18 mouse cellular contexts compared by ENCODE assay signal in genomic region chr4:125318293-125318692, GRCm38 (mm10).
DNase-seq lines count a peak whose midpoint lies in the region; ATAC-seq and TF ChIP-seq lines count a peak whose summit lies in the region.
"Had no signal": no experiment of that assay in that cellular context is flagged by ENCODE, and none has a peak within 500 bp of the region (broad histone marks: within the 10 kb centered on the region; RNA-seq: fewer than 3 reads in every experiment).

No protein-coding gene starts in this region.

- WGBS in forebrain, embryonic 12.5 days: 46% methylated on average over 8 of the region's 8 CpGs
- WGBS in forebrain, embryonic 10.5 days: 57% methylated on average over 8 of the region's 8 CpGs
- 51% methylated on average over 8 of the region's 8 CpGs for WGBS in forebrain, embryonic 14.5 days

- H3K27me3 ChIP-seq in forebrain, embryonic 12.5 days: peaks cover 60% of the 10 kb centered on the region
- H3K27me3 ChIP-seq in forebrain, embryonic 10.5 days (ENCODE audit: poor library complexity, severe bottlenecking): peaks cover 74% of the 10 kb centered on the region
- H3K27me3 ChIP-seq in forebrain, embryonic 14.5 days (replicated peaks; ENCODE audit: control insufficient read depth, insufficient read depth, low read length): no peaks in the 10 kb centered on the region; the same call in none of the 2 replicates
- H3K27me3 ChIP-seq: hindbrain, embryonic 15.5 days had no signal

- no peak for DNase-seq in forebrain, embryonic 10.5 days (ENCODE audit: extremely low spot score, low spot score)
- DNase-seq in left cerebral cortex, adult 2 months (ENCODE audit: extremely low spot score in 1 of 2, low spot score in 2 of 2): no peak
- DNase-seq in left cerebral cortex, postnatal 36 days (ENCODE audit: low spot score in 2 of 2): no peak
- no peak for DNase-seq in forebrain, embryonic 14.5 days (ENCODE audit: low spot score)
- DNase-seq in thymus, postnatal 36 days: no peak
- DNase-seq in embryo, embryonic 10 days (ENCODE audit: low spot score): no peak
- DNase-seq: adrenal gland, postnatal 14 days; cerebellum, adult 2 months; embryo, embryonic 11 days; gastrocnemius, adult 2 months; gastrocnemius, postnatal 36 days; heart, postnatal 36 days had no signal

- H3K36me3 ChIP-seq in forebrain, embryonic 12.5 days (replicated peaks): no peaks in the 10 kb centered on the region
- no peaks in the 10 kb centered on the region for H3K36me3 ChIP-seq in forebrain, embryonic 10.5 days (replicated peaks)
- H3K36me3 ChIP-seq in forebrain, embryonic 14.5 days (ENCODE audit: control insufficient read depth, insufficient read depth, low read length): no peaks in the 10 kb centered on the region
- H3K36me3 ChIP-seq: embryonic facial prominence, embryonic 15.5 days; heart, embryonic 13.5 days; hindbrain, embryonic 15.5 days had no signal

- no peak for TF ChIP-seq CTCF in left cerebral cortex, adult 2 months (IDR thresholded peaks at IDR 0.05)

- no peak overlapping the region for H3K4me3 ChIP-seq in forebrain, embryonic 12.5 days (replicated peaks)
- H3K4me3 ChIP-seq in forebrain, embryonic 10.5 days: no peak overlapping the region
- no peak overlapping the region for H3K4me3 ChIP-seq in left cerebral cortex, adult 2 months
- no peak overlapping the region for H3K4me3 ChIP-seq in forebrain, embryonic 14.5 days (ENCODE audit: low read depth, low read length)
- H3K4me3 ChIP-seq: embryonic facial prominence, embryonic 15.5 days; erythroblast, embryonic 14.5 days; gastrocnemius, adult 2 months; heart, embryonic 13.5 days; hindbrain, embryonic 15.5 days had no signal

- H3K4me2 ChIP-seq in forebrain, embryonic 12.5 days: no peak overlapping the region
- H3K4me2 ChIP-seq in forebrain, embryonic 14.5 days (ENCODE audit: low read length): no peak overlapping the region
- H3K4me2 ChIP-seq: embryonic facial prominence, embryonic 15.5 days; heart, embryonic 13.5 days; hindbrain, embryonic 15.5 days had no signal

- no peak overlapping the region for H3K9ac ChIP-seq in forebrain, embryonic 12.5 days
- H3K9ac ChIP-seq in forebrain, embryonic 14.5 days (ENCODE audit: low read length): no peak overlapping the region
- H3K9ac ChIP-seq: embryonic facial prominence, embryonic 15.5 days; heart, embryonic 13.5 days; hindbrain, embryonic 15.5 days had no signal

- ATAC-seq in forebrain, embryonic 12.5 days (ENCODE audit: low FRiP score): no peak
- no peak for ATAC-seq in forebrain, embryonic 14.5 days
- ATAC-seq: intestine, embryonic 16.5 days had no signal

- peaks cover 28% of the 10 kb centered on the region for H3K4me1 ChIP-seq in forebrain, embryonic 12.5 days
- peaks cover 42% of the 10 kb centered on the region for H3K4me1 ChIP-seq in forebrain, embryonic 10.5 days
- peaks cover 41% of the 10 kb centered on the region for H3K4me1 ChIP-seq in forebrain, embryonic 14.5 days (ENCODE audit: control insufficient read depth, insufficient read depth, low read length)
- H3K4me1 ChIP-seq: embryonic facial prominence, embryonic 15.5 days; heart, embryonic 13.5 days had no signal

- H3K9me3 ChIP-seq in forebrain, embryonic 12.5 days: no peaks in the 10 kb centered on the region
- H3K9me3 ChIP-seq in forebrain, embryonic 10.5 days: no peaks in the 10 kb centered on the region
- H3K9me3 ChIP-seq in forebrain, embryonic 14.5 days (replicated peaks; ENCODE audit: control insufficient read depth, low read length): no peaks in the 10 kb centered on the region
- H3K9me3 ChIP-seq: embryonic facial prominence, embryonic 15.5 days; heart, embryonic 13.5 days; hindbrain, embryonic 15.5 days had no signal

- H3K27ac ChIP-seq in forebrain, embryonic 12.5 days: 0 out of 2 replicates have a peak overlapping the region, but pooled peaks have one; percentile 46
- H3K27ac ChIP-seq in forebrain, embryonic 10.5 days: no peak overlapping the region
- peak overlapping the region; percentile 36; the same call in 1 of the 2 replicates for H3K27ac ChIP-seq in left cerebral cortex, adult 2 months
- 0 out of 2 replicates have a peak overlapping the region, but pooled peaks have one; percentile 14 for H3K27ac ChIP-seq in forebrain, embryonic 14.5 days (ENCODE audit: low read depth, low read length)
- H3K27ac ChIP-seq: embryonic facial prominence, embryonic 15.5 days; gastrocnemius, adult 2 months; heart, embryonic 13.5 days; hindbrain, embryonic 15.5 days had no signal

- intact Hi-C loops in left cerebral cortex, adult 2 months (cut with DNase I): loop anchor here (2.0 to 5.0 kb wide), 2 partner anchors 79 to 174 kb away; partner anchors contain the start of gene Grik3
- intact Hi-C loops in left cerebral cortex, postnatal 36 days (cut with DNase I): loop anchor here (5.0 kb wide), 1 partner anchor 79 kb away; no protein-coding TSS in a partner anchor
